Mouse (Mus musculus): ENCODE data around the gene Tns1. TPM values are rescaled to one million over a fixed set of nuclear protein-coding genes. Genes with fewer than 3 reads are reported as not detected.
A peak's percentile ranks its signal among the peaks of the same experiment; 100 is the strongest.

Gene Tns1
- polyA plus RNA-seq, 1 experiment from 2014 or later, result 38.5 TPM

DNA sequence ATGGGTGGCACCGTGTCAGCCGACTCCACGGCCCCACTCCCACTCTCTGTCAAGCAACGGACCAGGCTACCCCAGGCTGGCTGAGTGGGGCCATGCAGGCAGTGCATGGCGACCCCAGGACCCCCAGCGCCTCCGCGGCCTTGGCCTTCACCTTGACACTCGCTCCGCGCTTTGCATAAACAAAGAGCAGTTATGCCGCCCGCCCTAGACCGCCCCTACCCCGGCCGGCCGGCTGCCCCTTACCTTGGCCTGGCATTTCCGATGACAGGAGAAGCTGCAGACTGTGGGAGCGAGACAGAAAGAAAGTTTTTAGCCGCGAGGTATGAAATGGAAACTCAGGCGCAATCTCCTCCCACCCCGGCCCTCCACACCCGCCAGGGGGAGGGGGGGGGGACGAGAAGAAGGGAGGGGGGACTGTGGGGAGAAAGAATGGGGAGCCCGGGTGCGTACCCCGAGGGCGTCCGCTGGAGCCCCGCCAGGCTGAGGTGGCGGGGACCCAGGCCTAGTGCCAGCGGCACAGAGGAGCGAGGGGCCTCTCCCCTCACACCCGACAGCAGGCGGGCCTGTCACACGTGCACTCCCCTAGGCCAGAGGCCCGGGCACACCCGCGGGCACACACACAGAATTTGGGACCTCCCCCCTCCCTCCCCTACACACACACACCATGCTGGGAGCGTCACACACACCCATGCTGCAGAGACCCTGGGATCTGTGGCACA, 55.7 kb downstream of the Tns1 start:
- H3K36me3 ChIP-seq, result peaks cover 18% of the 10 kb centered on the region
- H3K27me3 ChIP-seq, result no peaks in the 10 kb centered on the region
- H3K4me1 ChIP-seq, result peaks cover 41% of the 10 kb centered on the region
- peak overlapping the region; percentile 91 for H3K27ac ChIP-seq
- WGBS, result 3% methylated on average over 39 of the region's 41 CpGs
- peak overlapping the region; percentile 76 for H3K9ac ChIP-seq
- peak overlapping the region; percentile 51 for H3K4me3 ChIP-seq
- no peaks in the 10 kb centered on the region for H3K9me3 ChIP-seq
- peak overlapping the region; percentile 86 for H3K4me2 ChIP-seq
- peak; percentile 58 for ATAC-seq (ENCODE audit: insufficient number of reproducible peaks, insufficient read depth, low FRiP score, low TSS enrichment, low read depth)

DNA sequence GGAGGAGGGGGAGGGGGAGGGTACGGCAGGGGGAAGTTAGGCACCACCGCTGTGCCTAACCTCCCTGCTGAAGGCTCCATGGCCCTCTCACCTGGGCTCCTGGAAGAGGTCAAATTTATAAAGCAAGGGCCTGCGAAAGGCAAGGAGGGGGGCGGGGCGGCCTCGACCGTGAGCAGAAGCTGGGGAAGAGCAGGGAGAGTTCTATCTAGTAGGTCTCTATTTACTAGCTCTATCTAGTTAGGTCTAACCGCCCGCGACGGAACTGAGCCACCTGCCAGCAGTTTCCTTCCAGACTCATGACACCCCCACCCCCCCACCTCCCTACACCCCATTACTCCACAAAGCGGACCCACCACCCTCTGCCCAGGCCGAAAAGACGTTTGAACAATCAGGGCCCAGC, 56.4 kb downstream of the Tns1 start:
- Histone ChIP-seq H3K27ac (peak overlapping the region; percentile 91), H3K27me3 (no peaks in the 10 kb centered on the region), H3K4me3 (peak overlapping the region; percentile 51), H3K9me3 (no peaks in the 10 kb centered on the region), H3K4me2 (peak overlapping the region; percentile 86), H3K36me3 (peaks cover 18% of the 10 kb centered on the region), H3K4me1 (peaks cover 45% of the 10 kb centered on the region), H3K9ac (peak overlapping the region; percentile 76)
- no peak for ATAC-seq (ENCODE audit: insufficient number of reproducible peaks, insufficient read depth, low FRiP score, low TSS enrichment, low read depth)
- WGBS, result 24% methylated on average over 14 of the region's 14 CpGs

DNA sequence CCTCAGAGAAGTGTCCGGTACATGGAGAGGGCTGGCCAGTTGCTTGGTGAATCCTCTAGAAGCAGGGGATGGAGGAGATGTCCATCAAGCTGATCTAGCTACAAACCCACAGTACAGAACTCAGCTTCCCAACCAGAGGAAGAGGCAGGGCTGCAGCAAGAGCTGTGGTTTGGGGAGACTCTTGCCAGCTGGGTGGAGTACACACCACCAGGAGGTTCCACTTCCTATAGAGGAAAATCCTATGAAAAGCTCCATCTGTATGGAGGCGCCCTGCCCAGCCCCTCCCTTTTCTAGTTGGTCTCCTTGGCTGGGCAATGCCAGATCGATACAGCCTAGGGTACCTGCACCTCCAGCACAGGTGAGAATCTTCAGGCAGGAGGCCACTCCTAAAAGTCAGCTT, 57.7 kb downstream of the Tns1 start:
- Histone ChIP-seq H3K27ac (no peak overlapping the region), H3K36me3 (peaks cover 18% of the 10 kb centered on the region), H3K9ac (no peak overlapping the region), H3K27me3 (no peaks in the 10 kb centered on the region), H3K4me2 (no peak overlapping the region), H3K9me3 (no peaks in the 10 kb centered on the region), H3K4me1 (peaks cover 47% of the 10 kb centered on the region), H3K4me3 (no peak overlapping the region)
- 88% methylated on average over 3 of the region's 3 CpGs for WGBS
- no peak for ATAC-seq (ENCODE audit: insufficient number of reproducible peaks, insufficient read depth, low FRiP score, low TSS enrichment, low read depth)

DNA sequence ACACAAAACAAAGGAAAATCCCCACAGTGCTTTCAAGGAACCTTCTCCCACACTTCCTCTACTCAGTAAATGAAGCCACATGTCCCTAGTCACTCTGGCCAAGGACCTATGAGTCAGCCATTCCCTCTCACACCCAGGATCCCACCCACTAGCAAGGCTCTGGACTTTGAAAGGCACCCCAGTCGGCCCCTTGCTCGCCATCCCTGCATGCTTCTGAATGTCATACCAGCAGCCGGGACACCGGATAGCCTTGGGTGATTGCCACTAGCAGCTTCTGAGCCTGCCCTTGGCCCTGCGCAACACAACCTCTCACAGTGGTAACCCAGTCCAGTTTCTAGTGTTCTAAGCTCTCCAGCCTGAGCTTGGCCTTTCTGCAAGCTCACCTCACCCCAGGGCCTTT, 58.2 kb downstream of the Tns1 start:
- Histone ChIP-seq H3K4me3 (no peak overlapping the region), H3K36me3 (peaks cover 18% of the 10 kb centered on the region; the same call in 1 of the 2 replicates), H3K4me2 (no peak overlapping the region), H3K4me1 (peaks cover 47% of the 10 kb centered on the region), H3K27ac (no peak overlapping the region), H3K9me3 (no peaks in the 10 kb centered on the region), H3K9ac (no peak overlapping the region), H3K27me3 (no peaks in the 10 kb centered on the region)
- WGBS, result 71% methylated on average over 5 of the region's 5 CpGs
- no peak for ATAC-seq (ENCODE audit: insufficient number of reproducible peaks, insufficient read depth, low FRiP score, low TSS enrichment, low read depth)

DNA sequence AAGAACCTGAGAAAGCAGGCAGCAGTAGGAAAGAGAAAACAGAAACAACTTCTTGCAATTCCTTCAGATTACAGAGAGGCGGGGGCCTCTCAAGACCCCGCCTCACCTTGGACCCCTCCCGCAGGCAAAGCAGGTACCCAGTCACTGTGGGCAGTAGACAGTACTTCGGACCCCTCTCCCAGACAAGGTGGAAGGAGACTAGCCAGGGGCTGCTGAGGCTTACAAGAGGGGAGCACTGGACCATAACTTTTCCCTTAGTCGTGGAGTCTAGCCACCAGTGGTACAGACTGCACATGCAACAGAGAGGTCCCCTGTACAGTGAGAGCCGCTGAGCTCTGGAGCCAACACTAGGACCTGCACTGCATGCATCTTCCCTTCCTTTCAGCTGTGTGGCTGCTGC, 64.2 kb downstream of the Tns1 start:
- 74% methylated on average over 6 of the region's 6 CpGs for WGBS
- no peaks in the 10 kb centered on the region for H3K27me3 ChIP-seq
- H3K4me3 ChIP-seq, result no peak overlapping the region
- H3K4me2 ChIP-seq, result no peak overlapping the region
- peaks cover 25% of the 10 kb centered on the region for H3K4me1 ChIP-seq
- H3K9me3 ChIP-seq, result no peaks in the 10 kb centered on the region
- ATAC-seq (ENCODE audit: insufficient number of reproducible peaks, insufficient read depth, low FRiP score, low TSS enrichment, low read depth), result 0 out of 2 replicates have a peak, but pooled peaks have one; percentile 26
- H3K9ac ChIP-seq, result no peak overlapping the region
- H3K36me3 ChIP-seq, result peaks cover 6% of the 10 kb centered on the region; the same call in 1 of the 2 replicates
- no peak overlapping the region for H3K27ac ChIP-seq

DNA sequence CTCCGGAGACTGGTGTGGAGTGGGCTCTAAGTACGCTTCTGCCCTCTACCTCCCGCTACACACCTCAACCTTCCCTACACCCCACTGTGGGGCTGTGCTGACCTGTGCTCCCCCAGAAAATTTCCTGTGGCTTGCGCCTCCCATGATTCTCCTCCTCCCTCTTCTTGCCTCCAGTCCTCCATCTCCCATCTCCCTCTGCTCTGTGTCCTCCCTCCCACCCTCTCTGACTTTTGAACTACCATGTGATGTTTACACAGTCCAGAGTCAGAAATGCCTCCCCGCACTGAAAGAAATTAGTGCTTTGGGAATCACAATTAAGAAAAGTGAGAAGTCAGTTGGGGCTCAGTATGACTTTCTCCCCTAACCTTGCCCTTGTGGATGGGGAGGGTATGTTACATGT, 64.7 kb downstream of the Tns1 start:
- WGBS, result 83% methylated on average over 5 of the region's 5 CpGs
- 0 out of 2 replicates have a peak, but pooled peaks have one; percentile 32 for ATAC-seq (ENCODE audit: insufficient number of reproducible peaks, insufficient read depth, low FRiP score, low TSS enrichment, low read depth)

DNA sequence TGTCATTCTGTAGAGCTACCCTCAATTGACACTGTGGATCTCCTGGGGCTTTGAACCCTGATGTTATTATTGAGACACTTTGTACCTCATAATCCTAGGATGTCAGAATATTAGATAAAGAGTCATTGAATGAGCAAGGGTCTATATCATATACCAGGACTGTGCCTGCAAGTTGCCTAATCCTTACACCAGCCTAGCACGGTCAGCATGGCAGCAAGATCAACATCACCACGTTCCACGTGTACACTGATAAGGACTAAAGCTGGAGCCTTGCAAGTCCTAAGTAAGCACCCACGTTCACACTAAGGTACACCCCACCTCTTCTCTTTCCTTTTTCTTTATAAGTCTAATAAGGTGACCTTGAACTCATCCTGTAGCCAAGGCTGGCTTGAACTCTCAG, 65.5 kb downstream of the Tns1 start:
- no peak for ATAC-seq (ENCODE audit: insufficient number of reproducible peaks, insufficient read depth, low FRiP score, low TSS enrichment, low read depth)
- H3K4me1 ChIP-seq, result peaks cover 38% of the 10 kb centered on the region
- WGBS, result 85% methylated on average over 4 of the region's 4 CpGs
- H3K36me3 ChIP-seq, result peaks cover 2% of the 10 kb centered on the region; the same call in 1 of the 2 replicates
- no peaks in the 10 kb centered on the region for H3K9me3 ChIP-seq
- H3K27me3 ChIP-seq, result no peaks in the 10 kb centered on the region
- H3K27ac ChIP-seq, result no peak overlapping the region
- no peak overlapping the region for H3K9ac ChIP-seq
- no peak overlapping the region for H3K4me3 ChIP-seq
- H3K4me2 ChIP-seq, result no peak overlapping the region

More for the DNA sequence above, 64.7 kb downstream of the Tns1 start:
- Histone ChIP-seq H3K9ac (no peak overlapping the region), H3K4me2 (no peak overlapping the region), H3K4me1 (peaks cover 30% of the 10 kb centered on the region), H3K9me3 (no peaks in the 10 kb centered on the region), H3K4me3 (no peak overlapping the region), H3K36me3 (peaks cover 6% of the 10 kb centered on the region; the same call in 1 of the 2 replicates), H3K27me3 (no peaks in the 10 kb centered on the region), H3K27ac (no peak overlapping the region)

DNA sequence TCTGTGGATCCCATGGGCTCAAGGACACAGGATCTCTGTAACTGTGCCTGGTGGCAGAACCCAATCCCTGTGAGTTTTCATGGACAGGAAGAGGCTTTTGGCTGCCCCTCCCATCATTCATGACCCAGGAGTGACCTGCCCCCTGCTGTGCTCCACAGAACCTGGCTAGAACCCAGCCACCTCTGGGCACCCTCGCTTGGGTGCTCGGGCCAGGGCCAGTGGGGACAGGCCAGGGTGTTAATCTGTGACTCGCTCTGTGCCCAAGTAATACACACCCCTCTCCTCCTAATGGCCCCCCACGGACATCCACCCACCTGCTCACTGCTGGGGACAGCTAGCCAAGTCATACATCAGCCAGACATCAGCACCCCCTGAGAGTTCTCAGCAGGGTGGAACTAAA, 65.9 kb downstream of the Tns1 start:
- no peak overlapping the region for H3K9ac ChIP-seq
- no peaks in the 10 kb centered on the region for H3K9me3 ChIP-seq
- no peak overlapping the region for H3K4me2 ChIP-seq
- ATAC-seq (ENCODE audit: insufficient number of reproducible peaks, insufficient read depth, low FRiP score, low TSS enrichment, low read depth), result no peak
- H3K27ac ChIP-seq, result no peak overlapping the region
- no peak overlapping the region for H3K4me3 ChIP-seq
- H3K4me1 ChIP-seq, result peaks cover 38% of the 10 kb centered on the region
- no peaks in the 10 kb centered on the region for H3K36me3 ChIP-seq
- 85% methylated on average over 4 of the region's 4 CpGs for WGBS
- no peaks in the 10 kb centered on the region for H3K27me3 ChIP-seq

DNA sequence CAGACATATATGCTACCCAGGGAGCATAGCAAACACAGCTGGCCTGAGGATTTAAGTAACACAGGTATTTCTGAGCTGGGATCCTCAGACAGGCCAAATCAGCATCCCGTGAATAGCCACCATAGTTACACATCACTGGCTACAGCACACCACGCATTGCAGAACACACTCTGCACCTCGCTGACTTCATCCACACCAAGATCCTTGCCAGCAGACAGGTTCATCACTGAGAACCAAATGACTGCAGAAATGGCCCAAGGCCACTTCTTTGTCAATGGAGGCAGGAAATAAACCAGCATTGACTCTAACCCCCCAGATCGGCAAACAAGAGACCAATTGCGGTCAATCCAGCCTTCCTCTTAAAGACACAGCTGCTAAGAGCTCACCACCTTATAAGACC, 66.7 kb downstream of the Tns1 start:
- H3K27me3 ChIP-seq, result no peaks in the 10 kb centered on the region
- H3K4me3 ChIP-seq, result no peak overlapping the region
- no peak overlapping the region for H3K4me2 ChIP-seq
- no peak overlapping the region for H3K9ac ChIP-seq
- H3K9me3 ChIP-seq, result no peaks in the 10 kb centered on the region
- ATAC-seq (ENCODE audit: insufficient number of reproducible peaks, insufficient read depth, low FRiP score, low TSS enrichment, low read depth), result no peak
- H3K4me1 ChIP-seq, result peaks cover 42% of the 10 kb centered on the region
- 66% methylated on average over 5 of the region's 5 CpGs for WGBS
- H3K27ac ChIP-seq, result no peak overlapping the region
- no peaks in the 10 kb centered on the region for H3K36me3 ChIP-seq

DNA sequence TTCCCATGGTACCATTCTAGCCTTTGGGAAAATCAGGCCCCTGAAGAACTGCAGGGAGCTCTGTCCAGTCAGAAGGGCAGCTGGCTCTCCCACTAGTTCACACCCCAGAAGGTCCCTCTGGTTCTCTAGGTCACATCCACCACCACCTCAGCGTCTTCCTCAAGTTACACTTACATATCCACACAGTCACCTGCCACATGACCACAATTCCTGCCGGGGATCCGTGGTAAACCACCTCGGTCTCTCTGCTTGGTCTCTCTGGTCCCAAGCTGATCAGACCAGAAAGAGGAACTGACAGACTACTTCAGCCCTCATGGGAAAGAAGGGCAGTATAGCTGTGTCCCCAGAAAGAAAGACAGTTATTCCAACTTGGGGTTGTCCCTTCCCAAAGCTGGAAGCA, 68.7 kb downstream of the Tns1 start:
- no peak overlapping the region for H3K4me2 ChIP-seq
- H3K27ac ChIP-seq, result no peak overlapping the region
- no peak overlapping the region for H3K4me3 ChIP-seq
- no peak overlapping the region for H3K9ac ChIP-seq
- 82% methylated on average over 4 of the region's 4 CpGs for WGBS
- H3K4me1 ChIP-seq, result peaks cover 48% of the 10 kb centered on the region
- H3K36me3 ChIP-seq, result no peaks in the 10 kb centered on the region
- no peak for ATAC-seq (ENCODE audit: insufficient number of reproducible peaks, insufficient read depth, low FRiP score, low TSS enrichment, low read depth)
- H3K27me3 ChIP-seq, result no peaks in the 10 kb centered on the region
- no peaks in the 10 kb centered on the region for H3K9me3 ChIP-seq

DNA sequence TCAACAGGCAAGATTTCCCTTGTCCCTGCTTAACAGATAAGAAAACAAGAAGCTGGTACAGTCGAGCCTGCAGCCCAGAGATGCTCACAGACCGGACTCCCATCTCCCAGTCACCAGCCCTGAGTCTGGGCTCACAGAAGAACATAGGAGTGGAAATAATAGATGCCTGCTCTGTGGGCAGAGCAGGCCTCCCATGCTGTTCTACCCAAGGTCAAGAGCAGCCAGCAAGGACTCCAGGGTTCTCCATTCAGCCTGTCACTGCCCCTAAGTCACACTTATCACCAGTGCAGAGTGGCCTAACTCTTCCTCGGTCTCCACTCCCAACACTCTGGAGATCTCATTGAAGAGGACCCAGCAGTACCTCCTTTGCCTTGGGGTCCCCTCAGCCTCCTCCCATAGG, 69.8 kb downstream of the Tns1 start:
- no peak for ATAC-seq (ENCODE audit: insufficient number of reproducible peaks, insufficient read depth, low FRiP score, low TSS enrichment, low read depth)
- H3K27ac ChIP-seq, result no peak overlapping the region
- H3K36me3 ChIP-seq, result no peaks in the 10 kb centered on the region
- H3K9ac ChIP-seq, result no peak overlapping the region
- peaks cover 39% of the 10 kb centered on the region for H3K4me1 ChIP-seq
- no peak overlapping the region for H3K4me2 ChIP-seq
- H3K9me3 ChIP-seq, result no peaks in the 10 kb centered on the region
- WGBS, result 61% methylated on average over 3 of the region's 3 CpGs
- no peak overlapping the region for H3K4me3 ChIP-seq
- H3K27me3 ChIP-seq, result no peaks in the 10 kb centered on the region

DNA sequence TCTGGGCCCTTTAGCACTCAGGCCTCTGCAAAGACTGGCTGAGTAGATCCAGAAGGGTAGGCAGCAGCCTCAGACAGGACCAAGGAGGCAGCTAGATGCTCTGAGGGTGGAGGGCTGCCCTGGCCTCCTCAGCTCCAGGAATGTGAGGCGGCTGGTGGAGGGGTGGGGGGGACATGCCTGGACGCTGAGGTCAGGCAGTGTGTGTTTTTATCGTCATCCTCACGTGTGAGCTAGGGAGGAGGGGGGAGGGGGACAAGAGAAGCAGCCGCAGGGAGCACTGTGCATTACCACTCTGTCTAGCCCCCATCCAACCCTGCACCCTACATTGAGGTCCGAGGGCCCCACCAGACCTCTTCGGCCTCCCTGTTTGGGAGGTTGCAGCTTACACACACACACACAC, 70.2 kb downstream of the Tns1 start:
- no peaks in the 10 kb centered on the region for H3K36me3 ChIP-seq

More for the DNA sequence above, 70.2 kb downstream of the Tns1 start:
- Histone ChIP-seq H3K4me3 (no peak overlapping the region), H3K4me1 (peaks cover 40% of the 10 kb centered on the region), H3K9ac (0 out of 2 replicates have a peak overlapping the region, but pooled peaks have one; percentile 8), H3K9me3 (no peaks in the 10 kb centered on the region), H3K27ac (no peak overlapping the region; the same call in 1 of the 2 replicates), H3K27me3 (no peaks in the 10 kb centered on the region), H3K4me2 (no peak overlapping the region)
- no peak for ATAC-seq (ENCODE audit: insufficient number of reproducible peaks, insufficient read depth, low FRiP score, low TSS enrichment, low read depth)
- WGBS, result 27% methylated on average over 7 of the region's 7 CpGs
